Mouse (Mus musculus) megakaryocyte, adult 5-6 weeks (primary cell): Measurements from ENCODE around the gene Atg7. TPM values are rescaled to one million over a fixed set of nuclear protein-coding genes. Genes with fewer than 3 reads are reported as not detected.
A peak's percentile ranks its signal among the peaks of the same experiment; 100 is the strongest.

Source experiments
- ATAC-seq: 2 replicates; pipeline ENCODE4 v1.8.0; 2016; ENCODE audit warnings: mild to moderate bottlenecking, inconsistent platforms; ENCODE audit not compliant: poor library complexity, severe bottlenecking
- total RNA-seq, 2 experiments: library from RNA; stranded (forward) in 1 of 2; stranded (reverse) in 1 of 2; fragments of 153-499, 151-499 nt in 1 of 2; fragments of 221-1000, 200-1000 nt in 1 of 2; gene quantifications; 2 replicates each; pipeline versions ENCODE4 v1.2.3 to v1.2.4; 2015 to 2017

The Atg7 gene
- total RNA-seq, 2 experiments from 2014 or later = 42.2 to 52.0 TPM

- no peak for ATAC-seq
Measured at GRCm38 (mm10) chr6:114726681-114727080, 83.8 kb downstream of the Atg7 start.

- ATAC-seq = no peak
Measured at GRCm38 (mm10) chr6:114733156-114733555, 90.3 kb downstream of the Atg7 start.

DNA sequence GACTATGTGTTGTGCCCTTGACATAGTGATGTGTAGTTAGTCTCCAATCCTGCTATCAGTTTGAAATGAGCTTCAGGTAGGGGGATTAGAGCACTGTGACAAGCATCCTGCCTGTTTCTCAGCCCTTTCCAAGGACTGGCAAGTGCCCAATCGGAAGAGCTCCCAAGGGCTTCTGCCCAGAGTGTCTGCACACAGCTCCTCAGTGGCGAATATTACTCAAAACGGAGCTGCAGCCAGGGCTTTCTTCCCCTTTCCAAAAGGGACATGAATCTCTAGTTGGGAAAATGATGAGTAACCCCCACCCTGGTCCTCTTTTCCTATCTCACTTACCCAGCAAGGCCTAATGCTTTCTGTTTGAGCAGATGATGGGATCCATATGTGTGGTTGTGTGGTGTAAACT is 90.8 kb downstream of the Atg7 start:
- no peak for ATAC-seq

- ATAC-seq = no peak
Measured at GRCm38 (mm10) chr6:114735054-114735453, 92.2 kb downstream of the Atg7 start.

DNA sequence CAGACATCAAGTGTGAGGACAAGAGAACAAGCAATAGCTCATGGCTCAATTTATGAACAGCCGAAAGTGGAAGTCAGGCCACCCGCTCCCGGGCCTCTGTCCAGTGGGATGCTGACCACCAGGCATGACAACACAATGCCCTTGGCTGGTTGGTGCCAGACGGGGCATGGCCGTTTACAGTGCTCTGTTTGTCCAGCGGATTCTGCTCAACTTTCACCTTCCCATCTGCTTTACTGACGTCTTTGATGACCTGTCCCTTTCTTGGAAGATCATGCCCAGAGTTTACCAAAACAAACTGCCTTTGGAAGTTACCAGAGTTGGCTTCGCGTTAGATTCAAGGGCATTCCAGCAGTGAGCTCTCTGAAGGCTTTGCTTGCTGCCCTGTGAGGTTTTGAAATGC is 93.5 kb downstream of the Atg7 start:
- no peak for ATAC-seq

DNA sequence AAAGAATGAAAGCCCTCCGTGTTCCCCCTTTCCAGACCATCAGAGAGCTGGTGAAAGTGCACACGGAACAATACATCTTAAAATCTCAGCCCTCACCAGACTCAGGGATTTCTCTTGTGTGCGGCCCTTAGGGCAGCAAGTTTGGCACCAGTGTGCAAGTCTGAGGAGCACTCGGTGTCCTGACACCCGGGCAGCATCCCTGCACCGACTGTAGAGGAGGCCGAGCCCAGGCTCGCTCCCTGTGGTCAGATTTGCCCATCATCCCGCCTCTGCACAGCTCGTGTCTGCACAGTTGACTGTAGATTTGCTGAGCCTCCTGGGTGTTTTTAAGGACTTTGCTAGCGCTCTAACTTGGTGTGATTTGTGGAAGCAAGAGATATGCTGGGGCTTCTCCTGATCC is 94.3 kb downstream of the Atg7 start:
- no peak for ATAC-seq

- ATAC-seq = no peak
Measured at GRCm38 (mm10) chr6:114737931-114738759, 95.2 kb downstream of the Atg7 start.

DNA sequence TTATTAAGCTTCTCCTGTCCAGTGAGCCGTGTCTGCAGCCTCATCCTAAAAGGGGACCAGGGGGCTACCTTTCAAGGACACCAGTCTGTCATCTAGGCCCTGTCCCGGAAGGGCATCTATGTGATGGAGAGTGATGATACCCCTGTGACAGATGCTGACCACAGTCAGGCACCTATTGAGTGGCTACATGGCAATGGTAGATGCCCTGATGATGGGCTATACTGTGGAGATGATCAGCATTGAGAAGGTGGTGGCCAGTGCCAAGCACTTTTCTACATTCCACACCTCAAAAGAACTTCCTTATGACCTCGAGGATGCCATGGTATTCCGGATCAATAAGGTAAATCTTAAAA is 95.8 kb downstream of the Atg7 start:
- ATAC-seq = no peak

DNA sequence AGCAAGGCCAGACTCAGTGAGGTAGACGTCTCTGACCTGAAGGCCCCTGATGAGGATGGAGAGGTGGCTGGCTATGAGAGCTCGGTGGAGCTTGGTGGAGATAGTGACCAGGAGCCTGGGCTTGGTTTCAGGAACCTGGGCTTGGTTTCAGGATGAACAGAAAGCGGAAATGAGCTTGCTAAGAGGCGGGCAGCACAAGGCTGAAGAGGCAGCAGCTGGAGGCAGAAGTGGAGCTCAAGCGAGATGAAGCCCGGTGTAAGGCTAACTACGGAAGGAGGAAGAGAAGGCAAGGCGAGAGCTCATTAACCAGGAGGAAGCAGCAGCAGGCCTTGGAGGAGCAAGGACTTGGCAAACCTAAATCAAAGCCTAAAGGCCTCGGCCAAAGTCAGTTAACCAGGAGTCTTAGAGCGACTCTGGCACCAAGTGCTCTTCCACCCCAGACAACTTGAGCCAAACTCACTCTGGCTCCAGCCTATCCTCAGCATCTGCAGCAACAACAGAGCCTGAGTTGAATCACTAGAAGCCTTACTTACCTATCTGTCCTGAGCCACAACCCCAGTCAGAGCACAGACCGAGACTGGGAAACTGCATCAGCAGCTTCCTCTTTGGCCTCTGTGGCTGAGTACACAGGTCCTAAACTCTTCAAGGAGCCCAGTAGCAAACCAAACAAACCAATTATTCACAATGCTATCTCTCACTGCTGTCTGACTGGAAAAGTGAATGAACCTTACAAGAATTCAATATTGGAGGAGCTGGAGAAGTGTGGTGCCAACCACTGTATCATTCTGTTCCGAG is 99.5 kb downstream of the Atg7 start:
- ATAC-seq = peak; percentile 90

DNA sequence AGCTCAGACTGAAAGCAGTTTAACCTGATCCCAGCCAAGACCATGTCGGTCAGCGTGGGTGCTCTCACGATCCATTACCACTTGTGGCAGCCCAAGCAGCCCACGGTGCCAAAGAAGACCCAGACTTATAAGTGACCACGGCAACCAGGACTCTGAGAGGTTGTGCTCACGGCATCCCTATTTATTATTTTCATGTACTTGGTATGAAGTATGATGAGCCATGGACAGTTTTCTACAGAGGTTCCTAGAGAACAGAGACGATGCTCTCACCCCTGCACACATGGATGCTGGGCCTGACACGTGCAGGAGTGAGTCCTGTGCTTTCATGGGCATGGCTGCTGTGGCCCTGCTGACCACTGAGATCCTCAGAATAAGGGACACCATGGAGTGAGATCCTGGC is 100.2 kb downstream of the Atg7 start:
- no peak for ATAC-seq

DNA sequence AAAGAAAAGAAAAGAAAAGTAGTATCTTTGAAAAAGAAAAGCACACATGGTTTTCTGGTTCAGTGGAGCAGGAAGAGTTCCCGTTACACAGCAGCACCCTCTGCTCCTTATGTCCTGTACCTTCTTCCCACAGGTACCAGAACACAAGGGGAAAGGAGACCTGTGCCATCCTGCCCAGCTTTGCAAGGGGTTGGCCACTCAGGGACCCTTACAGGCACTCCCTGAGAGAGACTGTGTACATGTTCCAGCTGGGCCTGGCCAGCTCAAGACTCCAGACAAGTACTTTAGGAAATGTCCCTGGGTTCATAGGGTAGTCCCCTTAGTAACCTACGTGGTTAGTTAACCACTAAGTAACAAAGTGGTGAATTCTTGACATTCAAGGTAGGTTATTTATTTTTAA is 100.9 kb downstream of the Atg7 start:
- no peak for ATAC-seq

GRCm38 (mm10) chr6:114746439-114746974 is 103.6 kb downstream of the Atg7 start:
- ATAC-seq = no peak

DNA sequence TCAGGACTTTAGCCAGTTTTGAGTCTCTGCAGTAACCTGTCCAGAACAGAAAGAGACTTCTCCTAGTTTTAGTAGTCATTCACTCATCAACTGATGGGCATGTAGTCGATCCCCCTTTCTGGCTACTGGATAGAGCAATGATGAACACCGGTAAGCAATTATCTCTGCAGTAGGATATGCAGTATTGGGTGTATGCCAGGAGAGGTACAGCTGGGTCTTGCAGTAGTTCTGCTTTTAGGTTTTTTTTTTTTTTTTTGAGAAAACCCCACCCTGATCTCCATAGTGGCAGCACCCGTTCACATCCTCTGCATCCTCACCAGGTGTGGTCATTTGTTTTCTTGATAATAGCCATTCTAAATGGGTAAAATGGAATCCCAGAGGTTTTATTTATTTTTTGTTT is 105.5 kb downstream of the Atg7 start:
- no peak for ATAC-seq

DNA sequence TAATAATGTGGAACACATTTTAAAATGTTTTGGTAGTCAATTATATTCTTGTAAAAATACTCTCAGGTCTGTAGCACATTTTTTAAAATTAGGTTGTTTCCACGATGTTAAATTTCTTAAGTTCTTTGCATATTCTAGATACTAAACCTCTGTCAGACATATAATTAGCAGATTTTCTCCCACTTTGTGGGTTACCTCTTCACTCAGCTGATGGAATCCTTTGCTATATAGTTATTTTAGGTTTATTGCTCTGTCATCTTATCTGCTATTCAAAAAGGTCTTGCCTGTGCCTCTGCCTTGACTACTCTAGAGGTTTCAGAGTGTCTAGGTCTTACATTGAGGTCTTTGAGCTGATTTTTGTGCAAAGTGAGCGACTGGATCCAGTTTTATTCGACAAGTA is 106.0 kb downstream of the Atg7 start:
- ATAC-seq = no peak

- no peak for ATAC-seq
Measured at GRCm38 (mm10) chr6:114758795-114759194, 115.9 kb downstream of the Atg7 start.

GRCm38 (mm10) chr6:114766314-114766713 is 123.4 kb downstream of the Atg7 start:
- no peak for ATAC-seq

GRCm38 (mm10) chr6:114767710-114768109 is 124.8 kb downstream of the Atg7 start:
- ATAC-seq = no peak

GRCm38 (mm10) chr6:114770337-114770736 is 127.4 kb downstream of the Atg7 start:
- no peak for ATAC-seq

DNA sequence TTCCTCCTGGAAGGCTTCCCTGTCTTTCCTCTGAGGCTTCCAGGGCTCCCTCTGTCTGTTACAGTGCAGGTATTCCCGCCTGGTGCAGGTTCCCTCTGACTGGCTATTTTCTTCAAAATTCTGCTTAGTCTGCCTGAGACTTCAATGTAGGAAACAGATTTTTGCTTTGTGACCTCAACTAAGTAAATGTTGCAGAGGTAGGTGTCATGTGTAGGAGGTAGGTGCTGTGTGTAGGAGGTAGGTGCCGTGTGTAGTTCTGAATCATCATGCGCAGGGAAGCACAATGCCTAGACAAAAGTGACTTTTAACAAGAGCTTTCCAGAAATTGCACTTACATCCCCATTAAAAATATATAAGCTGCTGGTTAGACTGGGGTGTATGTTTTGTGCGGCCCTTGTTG is 128.6 kb downstream of the Atg7 start:
- ATAC-seq = no peak

DNA sequence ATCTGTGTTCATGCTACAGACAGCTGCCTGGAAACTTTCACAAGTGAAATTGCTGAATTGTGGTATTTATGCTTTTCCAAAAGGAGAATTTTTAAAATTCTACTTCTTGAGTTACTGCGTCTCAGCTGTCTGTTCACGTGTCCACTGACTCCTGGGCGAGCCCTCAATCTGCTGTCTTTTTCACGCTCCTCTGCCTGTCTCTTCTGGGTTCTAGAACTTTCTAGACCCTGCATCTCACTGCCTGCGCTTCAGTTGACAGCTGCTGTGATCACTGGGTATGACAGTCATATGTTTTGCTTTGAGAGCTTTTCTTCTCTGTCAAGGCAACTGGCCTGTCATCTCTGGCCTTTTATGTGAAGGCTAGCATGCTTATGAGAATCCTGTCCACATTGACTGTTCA is 132.3 kb downstream of the Atg7 start:
- no peak for ATAC-seq

DNA sequence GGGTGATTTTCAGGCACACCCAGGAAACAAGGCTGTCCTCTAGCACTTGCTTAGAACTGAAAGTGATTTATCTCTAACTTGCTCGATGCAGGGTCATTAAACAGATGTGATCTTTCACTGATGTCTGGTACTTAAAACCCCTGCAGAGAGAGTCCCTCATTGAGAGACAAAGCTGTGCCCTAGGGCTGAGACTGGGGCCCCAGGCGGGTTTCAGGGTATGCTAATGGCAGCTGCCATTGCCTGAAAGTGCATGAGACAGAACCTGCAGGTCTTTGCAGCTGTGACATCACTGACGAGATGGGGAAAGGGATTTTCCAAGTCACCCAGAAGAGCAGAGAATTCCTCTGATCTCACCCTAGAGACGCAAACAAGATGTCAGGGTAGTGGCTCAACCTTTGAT is 135.0 kb downstream of the Atg7 start:
- no peak for ATAC-seq

DNA sequence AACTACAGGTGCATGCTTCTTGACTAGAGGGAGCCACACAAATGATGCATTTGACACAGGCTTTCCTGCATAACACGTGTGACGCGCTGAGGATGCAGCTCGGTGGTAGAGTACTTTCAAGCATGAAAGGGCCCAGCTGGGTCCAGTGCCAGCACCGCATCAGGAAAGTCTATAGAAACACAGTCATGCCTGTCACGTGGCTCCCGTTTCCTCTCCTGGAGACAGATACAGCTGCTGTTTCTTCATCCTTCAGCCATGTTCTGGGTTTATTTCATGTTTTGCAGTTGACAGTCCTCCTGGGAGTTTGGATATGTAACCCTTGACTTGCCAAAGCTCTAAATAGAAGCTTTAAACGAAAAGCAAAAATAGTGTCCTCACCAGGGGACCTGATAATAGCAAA is 135.8 kb downstream of the Atg7 start:
- no peak for ATAC-seq
